Mouse (Mus musculus) embryonic fibroblast, embryonic 13.5 days (primary cell): Measurements from ENCODE around the gene Anxa8. TPM values are rescaled to one million over a fixed set of nuclear protein-coding genes. Genes with fewer than 3 reads are reported as not detected.

Source experiments
- H3K27ac ChIP-seq: 2 replicates; pipeline ENCODE4 v1.5.1; 2012; ENCODE audit warnings: low read length, control low read depth, inconsistent platforms; ENCODE audit not compliant: insufficient read depth
- H3K4me1 ChIP-seq: 2 replicates; pipeline ENCODE4 v1.6.1; 2011; ENCODE audit warnings: low read length; ENCODE audit not compliant: control insufficient read depth, insufficient read depth
- H3K4me3 ChIP-seq: 2 replicates; pipeline ENCODE4 v1.5.1; 2011; ENCODE audit warnings: mild to moderate bottlenecking, control low read depth, low read length; ENCODE audit not compliant: insufficient read depth
- CTCF ChIP-seq: IDR thresholded peaks from 2 replicates; pipeline ENCODE4 v1.5.1; 2011; ENCODE audit warnings: mild to moderate bottlenecking, control low read depth, low read length, moderate library complexity, borderline replicate concordance; ENCODE audit not compliant: insufficient read depth
- POLR2A ChIP-seq: IDR thresholded peaks from 2 replicates; pipeline ENCODE4 v1.6.1; 2011; ENCODE audit warnings: low read depth, mild to moderate bottlenecking, control low read depth, low read length, moderate library complexity
- polyA plus RNA-seq: library from polyadenylated mRNA; stranded (reverse); fragments of >200 nt; gene quantifications from 2 replicates; pipeline ENCODE4 v1.2.4, GENCODE M21; 2011; ENCODE audit warnings: low read depth; ENCODE audit not compliant: missing spikeins, insufficient read length

Anxa8 gene
- polyA plus RNA-seq, 1 experiment, result 28.1 TPM

GRCm38 (mm10) chr14:34086806-34087205 is 1.0 kb downstream of the Anxa8 start:
- Histone ChIP-seq H3K27ac (no peak overlapping the region), H3K4me3 (no peak overlapping the region), H3K4me1 (peaks cover 9% of the 10 kb centered on the region; the same call in 1 of the 2 replicates)
- TF ChIP-seq POLR2A (no peak), CTCF (no peak)

- Histone ChIP-seq H3K4me1 (peaks cover 9% of the 10 kb centered on the region; the same call in 1 of the 2 replicates), H3K27ac (peak overlapping the region; percentile 66), H3K4me3 (no peak overlapping the region)
- TF ChIP-seq CTCF, result no peak
- 0 out of 2 replicates have a peak, but pooled peaks have one; percentile 12 for TF ChIP-seq POLR2A
Observed at GRCm38 (mm10) chr14:34087856-34088398, 2.1 kb downstream of the Anxa8 start.

DNA sequence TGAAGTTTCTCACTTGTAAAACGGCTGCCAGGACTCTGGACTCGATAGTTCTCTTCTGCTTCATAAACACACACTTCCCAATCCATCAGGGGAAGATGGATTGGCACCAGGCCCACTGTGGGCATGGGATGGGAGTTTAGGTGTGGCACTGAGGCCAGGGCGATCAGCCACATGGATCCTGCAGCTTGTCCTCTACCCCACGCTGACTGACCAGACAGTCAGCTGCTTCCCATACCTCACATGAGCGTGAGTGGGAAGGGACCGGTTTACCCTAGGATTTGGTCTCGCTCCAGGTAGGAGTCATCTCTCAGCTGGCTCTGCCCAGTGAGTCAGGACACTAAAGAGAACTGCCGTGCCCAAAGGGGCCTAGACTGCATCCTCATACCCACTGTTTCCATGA is 4.0 kb downstream of the Anxa8 start:
- no peak for TF ChIP-seq POLR2A
- TF ChIP-seq CTCF, result no peak
- Histone ChIP-seq H3K4me1 (peaks cover 9% of the 10 kb centered on the region; the same call in 1 of the 2 replicates), H3K27ac (no peak overlapping the region), H3K4me3 (no peak overlapping the region)

DNA sequence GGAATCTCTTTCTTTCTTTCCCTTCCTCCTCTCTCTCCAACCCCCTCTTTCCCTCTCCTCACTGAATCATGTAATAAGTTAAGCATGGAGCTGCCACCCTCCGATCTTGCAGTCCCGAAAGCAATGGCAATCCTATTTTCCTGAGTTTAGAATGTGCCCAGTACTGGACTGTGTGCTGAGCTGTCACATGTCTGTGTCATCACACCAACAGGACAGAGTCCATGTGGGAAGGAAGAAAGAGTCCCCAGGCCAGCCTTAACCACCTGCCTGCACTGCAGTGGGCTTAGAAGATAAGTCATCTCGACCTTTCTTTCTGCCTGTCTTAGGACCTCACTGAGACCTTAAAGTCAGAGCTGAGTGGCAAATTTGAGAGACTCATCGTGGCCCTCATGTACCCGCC is 5.7 kb downstream of the Anxa8 start:
- peaks cover 9% of the 10 kb centered on the region; the same call in 1 of the 2 replicates for H3K4me1 ChIP-seq
- H3K4me3 ChIP-seq, result no peak overlapping the region
- TF ChIP-seq CTCF, result no peak
- TF ChIP-seq POLR2A, result no peak
- H3K27ac ChIP-seq, result no peak overlapping the region

DNA sequence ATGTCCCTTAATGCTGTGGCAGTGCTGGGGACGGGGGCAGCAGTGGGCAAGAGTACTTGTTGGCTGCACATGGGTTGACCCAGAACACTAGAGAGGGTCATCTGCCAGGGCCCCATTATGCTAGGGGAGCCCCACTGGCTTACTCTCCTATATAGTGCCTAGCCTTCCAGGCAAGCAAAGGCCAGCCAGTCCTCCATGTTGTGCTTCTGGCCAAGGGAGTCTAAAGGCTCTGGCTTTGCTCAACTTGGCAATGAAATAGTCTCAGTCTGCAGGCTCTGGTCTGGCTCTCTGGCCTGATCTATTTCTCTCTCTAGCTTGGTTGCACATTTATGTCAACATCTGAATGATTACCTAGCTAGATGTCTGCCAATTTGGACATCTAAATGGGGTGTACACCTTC is 7.1 kb downstream of the Anxa8 start:
- TF ChIP-seq CTCF (no peak), POLR2A (no peak)
- no peak overlapping the region for H3K4me3 ChIP-seq
- no peak overlapping the region for H3K27ac ChIP-seq
- no peaks in the 10 kb centered on the region for H3K4me1 ChIP-seq

GRCm38 (mm10) chr14:34096161-34096560 is 10.4 kb downstream of the Anxa8 start:
- H3K4me3 ChIP-seq, result no peak overlapping the region
- no peak for TF ChIP-seq POLR2A
- TF ChIP-seq CTCF, result no peak
- H3K27ac ChIP-seq, result no peak overlapping the region
- H3K4me1 ChIP-seq, result peaks cover 9% of the 10 kb centered on the region

DNA sequence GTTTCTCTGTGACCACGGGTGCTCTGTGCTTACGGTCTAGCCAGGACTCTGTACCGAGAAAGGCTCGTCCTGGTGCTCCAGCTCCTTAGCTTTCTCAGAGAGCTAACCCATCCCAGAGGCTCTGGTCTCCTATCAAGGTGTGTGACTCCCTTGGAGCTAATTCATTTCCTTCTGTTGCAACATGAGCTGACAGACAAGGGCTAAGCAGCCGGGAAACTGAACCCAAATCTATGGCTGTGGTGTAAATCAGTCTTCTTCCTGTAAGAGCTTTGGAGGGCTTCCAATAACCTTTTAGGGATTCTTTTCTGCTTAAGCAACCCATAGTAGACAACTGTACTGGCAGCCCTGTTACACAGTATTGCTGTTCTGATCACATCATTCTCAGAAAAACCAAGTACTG is 16.8 kb downstream of the Anxa8 start, which contains the start of gene A630023A22Rik:
Gene A630023A22Rik, minus strand, starts transcription at position 154 of the 400 bp plus-strand sequence.
- peak within 1 kb of the TSS; percentile 62 for H3K27ac ChIP-seq
- no peak for TF ChIP-seq CTCF
- no peak for TF ChIP-seq POLR2A
- H3K4me1 ChIP-seq, result peaks cover 15% of the 10 kb centered on the region
- no peak within 1 kb of the TSS for H3K4me3 ChIP-seq

GRCm38 (mm10) chr14:34103855-34104254 is 18.1 kb downstream of the Anxa8 start:
- no peak overlapping the region for H3K4me3 ChIP-seq
- H3K4me1 ChIP-seq, result peaks cover 15% of the 10 kb centered on the region
- H3K27ac ChIP-seq, result peak overlapping the region; percentile 62; the same call in 1 of the 2 replicates
- TF ChIP-seq POLR2A (no peak), CTCF (no peak)

DNA sequence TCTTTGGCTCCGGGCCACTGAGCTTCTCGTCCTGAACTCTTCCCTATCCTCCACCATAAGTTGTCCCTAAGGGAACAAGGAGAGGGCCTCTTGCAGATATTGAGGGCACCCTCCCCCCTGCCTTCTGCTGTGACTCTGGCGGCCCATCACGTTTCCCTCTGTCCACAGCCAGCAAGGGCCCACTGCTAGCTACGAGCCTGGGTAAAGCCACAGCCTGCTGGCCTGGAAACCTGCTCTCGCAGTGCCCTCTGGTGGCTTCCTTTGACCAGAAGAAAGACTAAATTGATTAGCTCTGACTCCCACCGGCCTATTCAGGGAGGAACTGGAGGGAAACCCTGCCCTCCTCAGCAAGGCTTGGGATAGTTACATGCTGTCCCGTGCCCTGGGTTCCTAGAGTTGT is 19.1 kb downstream of the Anxa8 start:
- TF ChIP-seq CTCF, result peak; percentile 59
- no peak for TF ChIP-seq POLR2A

GRCm38 (mm10) chr14:34106389-34107062 is 20.7 kb downstream of the Anxa8 start:
- H3K27ac ChIP-seq, result no peak overlapping the region
- TF ChIP-seq CTCF (peak; percentile 56), POLR2A (no peak)
- H3K4me3 ChIP-seq, result no peak overlapping the region
- peaks cover 7% of the 10 kb centered on the region for H3K4me1 ChIP-seq

More for the DNA sequence above, 19.1 kb downstream of the Anxa8 start:
- Histone ChIP-seq H3K4me3 (no peak overlapping the region), H3K27ac (no peak overlapping the region), H3K4me1 (peaks cover 7% of the 10 kb centered on the region)
